Mouse (Mus musculus) cerebellum, adult 2 months (tissue): ENCODE measurements around the gene Gm4981. TPM values are rescaled to one million over a fixed set of nuclear protein-coding genes. Genes with fewer than 3 reads are reported as not detected.
A peak's percentile ranks its signal among the peaks of the same experiment; 100 is the strongest.
"Not testable (repeated sequence)": the region's sequence is repeated elsewhere in the genome, so short reads cannot be mapped to it uniquely, and the experiment has no call there.

ENCODE experiments used
- DNase-seq, 2 experiments: peaks; one replicate each; pipeline ENCODE4 v3.0.0; 2021
- H3K27ac ChIP-seq: fragments of 200-500 bp; 2 replicates; pipeline ENCODE4 v1.5.1; 2012; ENCODE audit warnings: low read length, control low read depth, inconsistent platforms; ENCODE audit not compliant: insufficient read depth
- H3K27me3 ChIP-seq: fragments of 200-500 bp; 2 replicates; pipeline ENCODE4 v1.6.1; 2012; ENCODE audit warnings: inconsistent platforms, mild to moderate bottlenecking, low read length, moderate library complexity; ENCODE audit not compliant: control insufficient read depth, insufficient read depth
- H3K4me1 ChIP-seq: fragments of 200-500 bp; 2 replicates; pipeline ENCODE4 v1.6.1; 2011; ENCODE audit warnings: low read length; ENCODE audit not compliant: control insufficient read depth, insufficient read depth
- H3K4me3 ChIP-seq: fragments of 200-500 bp; replicated peaks from 2 replicates; pipeline ENCODE3; 2011; ENCODE audit warnings: mild to moderate bottlenecking, low read depth, low read length, control low read depth; ENCODE audit not compliant: insufficient read depth
- WGBS: fragments of 180-500 bp; shearing (Covaris S2); methylation state at CpG from one replicate; pipeline ENCODE4 v1.1.7; 2018; 5-methylcytosine and 5-hydroxymethylcytosine counted together
- polyA plus RNA-seq: library from polyadenylated mRNA; depleted of rRNA; stranded (reverse); fragments of >200 nt; gene quantifications from 2 replicates; pipeline ENCODE4 v1.2.3, GENCODE M21; 2012

Gene Gm4981
- polyA plus RNA-seq, 1 experiment: not detected

DNA sequence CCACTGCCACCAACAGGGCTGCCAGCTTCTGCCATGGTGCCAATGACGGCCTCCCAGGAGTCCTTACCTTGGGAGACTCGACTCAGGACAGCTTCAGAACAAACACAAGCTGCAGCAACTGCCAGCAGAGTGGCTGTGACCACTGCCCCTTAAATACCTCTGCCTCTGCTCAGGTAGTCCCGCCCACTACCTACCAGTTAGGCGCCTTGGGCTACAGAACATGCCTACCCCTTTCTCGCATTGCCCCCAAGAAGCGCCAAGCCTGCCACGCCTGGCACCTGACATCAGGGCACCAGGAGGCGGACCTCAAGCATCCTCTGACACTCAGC is 3.9 kb downstream of the Gm4981 start, which contains the start of gene Duxf3:
TSS of gene Duxf3 (minus strand) at position 35 of the 329 bp plus-strand sequence.
- H3K27me3 ChIP-seq, H3K4me1 ChIP-seq, H3K27ac ChIP-seq, H3K4me3 ChIP-seq: not testable (repeated sequence)
- WGBS: 82% methylated on average over 8 of the region's 8 CpGs
- peak in 1 of 2 experiments; percentile 25 for DNase-seq

DNA sequence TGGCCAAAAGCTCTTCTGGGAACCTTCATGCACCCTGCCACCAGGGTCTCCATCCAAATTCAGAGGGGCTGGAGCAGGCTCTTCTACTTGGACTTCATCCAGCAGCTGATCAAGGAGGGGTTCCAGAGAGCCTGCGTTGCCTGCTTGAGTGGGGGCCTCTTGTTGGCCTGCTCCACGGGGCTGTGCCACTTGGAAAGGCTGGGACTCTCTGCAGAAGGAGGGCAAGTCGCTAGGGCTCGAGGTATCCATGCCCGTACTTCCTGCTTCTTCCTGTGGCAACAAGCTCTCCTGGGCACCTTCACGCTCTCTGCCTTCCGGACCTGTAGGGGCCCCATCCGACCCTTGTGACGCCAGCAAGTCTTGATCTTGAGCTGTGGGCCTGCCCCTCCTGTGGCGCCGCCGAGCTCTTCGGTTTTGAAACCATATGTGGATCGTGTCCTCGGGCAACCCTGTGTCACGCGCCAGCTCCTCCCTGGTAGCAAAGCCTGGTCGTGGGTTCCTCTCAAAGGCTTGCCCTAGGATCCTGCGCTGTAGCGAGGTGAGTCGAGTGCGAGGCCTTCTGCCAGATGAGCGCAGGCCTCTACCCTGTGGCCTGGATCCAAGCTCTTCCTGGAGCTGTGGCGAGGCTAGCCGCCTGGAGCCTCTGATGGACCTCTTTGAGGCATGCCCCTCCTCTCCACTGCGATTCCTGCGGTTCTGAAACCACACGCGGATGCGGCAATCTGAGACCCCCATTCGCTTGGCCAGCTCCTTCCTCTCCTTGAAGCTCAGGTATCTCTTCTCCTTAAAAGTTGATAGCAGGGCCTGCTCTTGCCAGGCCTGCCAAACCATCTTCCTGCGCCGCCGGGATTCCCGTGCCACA is 4.5 kb downstream of the Gm4981 start:
- H3K4me3 ChIP-seq, H3K27ac ChIP-seq, H3K27me3 ChIP-seq, H3K4me1 ChIP-seq: not testable (repeated sequence)
- 89% methylated on average over 35 of the region's 35 CpGs for WGBS
- peak; percentile 63 to 67 for DNase-seq

DNA sequence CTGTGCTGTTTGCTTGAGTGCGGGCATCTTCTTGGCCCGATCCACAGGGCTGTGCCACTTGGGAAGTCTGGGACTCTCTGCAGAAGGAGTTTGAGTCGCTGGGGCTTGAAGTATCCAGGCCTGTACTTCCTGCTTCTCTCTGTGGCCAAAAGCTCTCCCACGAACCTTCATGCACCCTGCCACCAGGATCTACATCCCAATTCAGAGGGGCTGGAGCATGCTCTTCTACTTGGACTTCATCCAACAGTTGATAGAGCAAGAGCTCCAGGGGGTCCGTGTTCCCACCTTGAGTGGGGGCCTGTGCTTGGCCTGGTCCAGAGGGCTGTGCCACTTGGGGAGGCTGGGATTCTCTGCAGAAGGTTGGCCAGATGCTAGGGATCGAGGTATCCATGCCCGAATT is 5.4 kb downstream of the Gm4981 start:
- not testable (repeated sequence) for H3K4me1 ChIP-seq, H3K27me3 ChIP-seq, H3K4me3 ChIP-seq, H3K27ac ChIP-seq
- WGBS: 71% methylated on average over 5 of the region's 7 CpGs
- DNase-seq: peak; percentile 35 to 51

DNA sequence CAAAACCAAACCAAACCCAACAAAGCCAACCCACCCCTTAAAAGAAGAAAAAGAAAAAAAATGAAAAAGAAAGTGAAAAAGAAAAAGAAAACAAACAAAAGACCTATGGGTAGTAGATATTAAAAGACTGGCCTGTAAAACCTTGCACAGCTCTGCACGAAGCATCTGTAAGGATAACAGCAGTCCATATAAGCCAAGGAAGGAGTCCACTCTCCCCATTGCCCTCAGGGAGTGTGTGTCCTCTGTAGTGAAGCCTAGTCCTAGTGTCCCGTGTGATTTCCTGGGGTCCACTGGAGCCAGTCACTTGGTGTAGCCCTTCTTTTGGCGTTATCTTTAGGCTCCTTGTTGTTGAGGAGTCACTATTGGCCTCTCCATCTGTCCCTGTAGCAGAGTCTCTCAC is 6.5 kb downstream of the Gm4981 start:
- 60% methylated on average over 3 of the region's 3 CpGs for WGBS
- DNase-seq, H3K4me3 ChIP-seq, H3K27ac ChIP-seq, H3K27me3 ChIP-seq, H3K4me1 ChIP-seq: not testable (repeated sequence)

DNA sequence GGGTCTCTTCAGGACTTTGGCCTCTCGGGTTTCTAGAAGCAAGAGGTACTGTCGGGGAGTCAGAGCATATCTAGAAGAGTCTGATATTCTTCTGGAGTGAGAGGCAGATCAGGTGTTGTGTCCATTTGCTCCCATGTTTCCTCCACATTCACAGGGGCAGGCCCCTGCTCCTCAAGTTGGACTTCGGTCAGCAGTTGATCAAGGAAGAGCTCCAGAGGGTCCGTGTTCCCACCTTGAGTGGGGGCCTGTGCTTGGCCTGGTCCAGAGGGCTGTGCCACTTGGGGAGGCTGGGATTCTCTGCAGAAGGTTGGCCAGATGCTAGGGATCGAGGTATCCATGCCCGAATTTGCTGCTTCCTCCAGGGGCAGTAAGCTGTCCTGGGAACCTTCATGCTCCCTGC is 8.7 kb downstream of the Gm4981 start:
- not testable (repeated sequence) for H3K27ac ChIP-seq, H3K27me3 ChIP-seq, H3K4me1 ChIP-seq, H3K4me3 ChIP-seq
- 93% methylated on average over 3 of the region's 6 CpGs for WGBS
- peak in 1 of 2 experiments; percentile 36 for DNase-seq

DNA sequence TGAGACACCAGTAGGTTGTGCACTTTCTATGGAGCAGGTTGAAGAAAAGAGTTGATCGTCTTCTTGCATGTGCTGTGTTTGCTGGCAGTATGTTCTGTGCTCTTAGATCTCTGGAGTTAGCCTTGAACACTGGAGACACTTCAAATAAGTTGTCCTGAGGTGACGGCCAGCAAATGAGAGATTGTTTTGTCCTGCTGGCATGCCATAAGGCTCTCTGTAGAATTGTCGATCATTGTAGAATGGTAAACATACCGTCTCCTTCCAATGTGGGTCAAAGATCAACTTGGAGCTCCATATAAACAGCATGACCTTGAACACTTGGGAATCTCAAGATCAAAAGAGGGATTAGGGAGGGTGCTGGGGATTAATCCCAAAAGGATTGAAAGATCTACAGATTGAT is 10.1 kb downstream of the Gm4981 start:
- DNase-seq, H3K4me1 ChIP-seq, H3K27me3 ChIP-seq, H3K27ac ChIP-seq, H3K4me3 ChIP-seq: not testable (repeated sequence)
- 78% methylated on average over 4 of the region's 4 CpGs for WGBS

DNA sequence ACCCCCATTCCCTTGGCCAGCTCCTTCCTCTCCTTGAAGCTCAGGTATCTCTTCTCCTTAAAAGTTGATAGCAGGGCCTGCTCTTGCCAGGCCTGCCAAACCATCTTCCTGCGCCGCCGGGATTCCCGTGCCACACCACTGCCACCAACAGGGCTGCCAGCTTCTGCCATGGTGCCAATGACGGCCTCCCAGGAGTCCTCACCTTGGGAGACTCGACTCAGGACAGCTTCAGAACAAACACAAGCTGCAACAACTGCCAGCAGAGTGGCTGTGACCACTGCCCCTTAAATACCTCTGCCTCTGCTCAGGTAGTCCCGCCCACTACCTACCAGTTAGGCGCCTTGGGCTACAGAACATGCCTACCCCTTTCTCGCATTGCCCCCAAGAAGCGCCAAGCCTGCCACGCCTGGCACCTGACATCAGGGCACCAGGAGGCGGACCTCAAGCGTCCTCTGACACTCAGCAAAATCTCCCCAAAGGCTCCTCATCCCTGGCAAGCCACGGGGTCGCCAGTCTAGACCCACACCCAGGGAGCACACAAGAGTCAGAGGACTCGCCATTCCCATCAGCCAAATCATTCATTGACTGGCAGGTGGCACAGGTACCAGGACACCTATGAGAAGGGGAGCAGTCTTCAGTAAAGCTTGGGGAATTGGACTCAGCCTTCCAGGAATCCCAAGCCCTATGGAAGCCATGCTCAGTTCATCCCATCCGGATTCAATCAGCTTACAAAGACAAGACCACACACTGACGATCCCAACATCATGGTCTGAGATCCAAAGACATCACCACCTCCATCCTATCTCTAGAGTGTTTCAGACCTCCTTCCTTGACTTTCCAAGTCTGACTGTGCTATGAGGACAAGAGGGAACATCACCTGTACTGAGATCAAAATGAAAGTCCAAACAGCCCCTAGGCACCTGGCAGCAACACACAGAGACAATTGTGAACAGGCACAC is 11.4 kb downstream of the Gm4981 start, which contains the start of gene AW822073:
TSS of gene AW822073 (minus strand) at position 104 of the 959 bp plus-strand sequence.
- H3K4me1 ChIP-seq, H3K27ac ChIP-seq, H3K27me3 ChIP-seq, H3K4me3 ChIP-seq: not testable (repeated sequence)
- 85% methylated on average over 18 of the region's 18 CpGs for WGBS
- DNase-seq: peak; percentile 36 to 43

DNA sequence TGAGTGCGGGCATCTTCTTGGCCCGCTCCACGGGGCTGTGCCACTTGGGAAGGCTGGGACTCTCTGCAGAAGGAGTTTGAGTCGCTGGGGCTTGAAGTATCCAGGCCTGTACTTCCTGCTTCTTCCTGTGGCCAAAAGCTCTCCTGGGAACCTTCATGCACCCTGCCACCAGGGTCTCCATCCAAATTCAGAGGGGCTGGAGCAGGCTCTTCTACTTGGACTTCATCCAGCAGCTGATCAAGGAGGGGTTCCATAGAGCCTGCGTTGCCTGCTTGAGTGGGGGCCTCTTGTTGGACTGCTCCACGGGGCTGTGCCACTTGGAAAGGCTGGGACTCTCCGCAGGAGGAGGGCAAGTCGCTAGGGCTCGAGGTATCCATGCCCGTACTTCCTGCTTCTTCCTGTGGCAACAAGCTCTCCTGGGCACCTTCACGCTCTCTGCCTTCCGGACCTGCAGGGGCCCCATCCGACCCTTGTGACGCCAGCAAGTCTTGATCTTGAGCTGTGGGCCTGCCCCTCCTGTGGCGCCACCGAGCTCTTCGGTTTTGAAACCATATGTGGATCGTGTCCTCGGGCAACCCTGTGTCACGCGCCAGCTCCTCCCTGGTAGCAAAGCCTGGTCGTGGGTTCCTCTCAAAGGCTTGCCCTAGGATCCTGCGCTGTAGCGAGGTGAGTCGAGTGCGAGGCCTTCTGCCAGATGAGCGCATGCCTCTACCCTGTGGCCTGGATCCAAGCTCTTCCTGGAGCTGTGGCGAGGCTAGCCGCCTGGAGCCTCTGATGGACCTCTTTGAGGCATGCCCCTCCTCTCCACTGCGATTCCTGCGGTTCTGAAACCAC is 12.3 kb downstream of the Gm4981 start:
- 85% methylated on average over 31 of the region's 31 CpGs for WGBS

DNA sequence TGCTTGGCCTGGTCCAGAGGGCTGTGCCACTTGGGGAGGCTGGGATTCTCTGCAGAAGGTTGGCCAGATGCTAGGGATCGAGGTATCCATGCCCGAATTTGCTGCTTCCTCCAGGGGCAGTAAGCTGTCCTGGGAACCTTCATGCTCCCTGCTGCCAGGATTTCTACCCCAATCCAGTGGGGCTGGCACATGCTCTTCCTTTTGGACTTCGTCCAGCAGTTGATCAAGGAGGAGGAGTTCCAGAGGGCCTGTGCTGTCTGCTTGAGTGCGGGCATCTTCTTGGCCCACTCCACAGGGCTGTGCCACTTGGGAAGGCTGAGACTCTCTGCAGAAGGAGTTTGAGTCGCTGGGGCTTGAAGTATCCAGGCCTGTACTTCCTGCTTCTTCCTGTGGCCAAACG is 13.3 kb downstream of the Gm4981 start:
- DNase-seq, H3K4me1 ChIP-seq, H3K27ac ChIP-seq, H3K27me3 ChIP-seq, H3K4me3 ChIP-seq: not testable (repeated sequence)
- 63% methylated on average over 4 of the region's 6 CpGs for WGBS

More for the DNA sequence above, 12.3 kb downstream of the Gm4981 start:
- H3K27ac ChIP-seq, H3K4me1 ChIP-seq, H3K4me3 ChIP-seq, H3K27me3 ChIP-seq: not testable (repeated sequence)
- peak; percentile 55 to 59 for DNase-seq

DNA sequence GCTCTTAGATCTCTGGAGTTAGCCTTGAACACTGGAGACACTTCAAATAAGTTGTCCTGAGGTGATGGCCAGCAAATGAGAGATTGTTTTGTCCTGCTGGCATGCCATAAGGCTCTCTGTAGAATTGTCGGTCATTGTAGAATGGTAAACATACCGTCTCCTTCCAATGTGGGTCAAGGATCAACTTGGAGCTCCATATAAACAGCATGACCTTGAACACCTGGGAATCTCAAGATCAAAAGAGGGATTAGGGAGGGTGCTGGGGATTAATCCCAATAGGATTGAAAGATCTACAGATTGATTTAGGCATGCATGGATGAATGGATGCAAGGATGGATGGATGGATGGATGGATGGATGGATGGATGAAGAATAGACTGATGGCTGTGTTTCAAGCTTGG is 14.9 kb downstream of the Gm4981 start:
- H3K4me1 ChIP-seq, H3K4me3 ChIP-seq, H3K27ac ChIP-seq, DNase-seq, H3K27me3 ChIP-seq: not testable (repeated sequence)
- WGBS: 92% methylated on average over 2 of the region's 2 CpGs
